Comparison of ENCODE assay signal across 23 mouse cellular contexts in the genomic region with DNA sequence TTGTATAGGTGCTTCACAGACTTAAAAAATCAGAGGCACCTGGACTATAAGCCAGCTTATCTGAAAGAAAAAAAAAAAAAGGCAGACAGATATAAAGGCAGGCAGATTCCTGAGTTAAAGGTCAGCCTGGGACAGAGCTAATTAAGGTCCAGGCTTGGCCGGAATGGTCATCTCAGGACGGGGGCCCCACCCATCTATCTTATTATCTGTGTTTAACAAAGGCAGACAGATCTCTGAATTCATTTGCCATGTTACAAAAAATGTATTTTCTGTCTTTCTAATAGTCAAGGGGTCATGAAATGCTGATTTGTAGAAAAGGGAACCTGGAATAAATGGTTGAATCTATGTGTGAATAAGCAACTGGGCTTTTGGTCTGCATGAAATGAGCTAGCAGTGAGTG. TPM values are rescaled to one million over a fixed set of nuclear protein-coding genes. Genes with fewer than 3 reads are reported as not detected.
"Had no signal": no experiment of that assay in that cellular context is flagged by ENCODE, and none has a peak within 500 bp of the region (broad histone marks: within the 10 kb centered on the region; RNA-seq: fewer than 3 reads in every experiment).

No protein-coding gene starts in this region.

- H3K4me2 ChIP-seq: neural tube, embryonic 13.5 days; neural tube, embryonic 15.5 days; stomach, embryonic 15.5 days had no signal

- H3K27ac ChIP-seq: neural tube, embryonic 13.5 days; neural tube, embryonic 15.5 days; stomach, embryonic 15.5 days; stomach, postnatal 0 days had no signal

- H3K9me3 ChIP-seq: stomach, embryonic 15.5 days had no signal

- H3K4me3 ChIP-seq: neural tube, embryonic 13.5 days; neural tube, embryonic 15.5 days; stomach, embryonic 15.5 days had no signal

- H3K4me1 ChIP-seq: neural tube, embryonic 13.5 days; stomach, embryonic 15.5 days had no signal

- H3K9ac ChIP-seq: neural tube, embryonic 13.5 days; neural tube, embryonic 15.5 days; stomach, embryonic 15.5 days had no signal

- DNase-seq: retina, postnatal 1 day; right cerebral cortex, adult 18-20 months; right cerebral cortex, postnatal 14 days; right cerebral cortex, postnatal 25 days; right cerebral cortex, postnatal 4 days; spleen, adult 18-20 months; thymus, adult 18-20 months; thymus, adult 2 months; thymus, postnatal 14 days; thymus, postnatal 25 days; thymus, postnatal 36 days; thymus, postnatal 4 days had no signal

- H3K27me3 ChIP-seq: neural tube, embryonic 13.5 days; neural tube, embryonic 15.5 days; stomach, embryonic 15.5 days had no signal

- H3K36me3 ChIP-seq: neural tube, embryonic 13.5 days; neural tube, embryonic 15.5 days; stomach, embryonic 15.5 days had no signal

RNA-seq across cellular contexts. Expression of gene Tmem212, which starts 12.1 kb away (rescaled TPM):
- total RNA-seq: neutrophil, adult 5-6 weeks had no signal
- polyA plus RNA-seq: neural tube, embryonic 13.5 days; neural tube, embryonic 14.5 days; small intestine, adult 2 months; spleen, adult 2 months; stomach, embryonic 14.5 days; stomach, embryonic 15.5 days; stomach, embryonic 16.5 days; stomach, postnatal 0 days; urinary bladder, adult 2 months had no signal
